Mouse (Mus musculus): ENCODE data around the gene Fam13a. TPM values are rescaled to one million over a fixed set of nuclear protein-coding genes. Genes with fewer than 3 reads are reported as not detected.
A peak's percentile ranks its signal among the peaks of the same experiment; 100 is the strongest.

Gene Fam13a
- polyA plus RNA-seq (2015; fragmentation: Nextera tagmentation; extraction: Ambion mirVana): 8.3 and 9.0 TPM in 2 replicates

- Histone ChIP-seq H3K4me1 (peaks cover 9% of the 10 kb centered on the region), H3K27me3 (no peaks in the 10 kb centered on the region), H3K9me3 (no peaks in the 10 kb centered on the region), H3K27ac (replicated peaks) (peak within 1 kb of the TSS; percentile 70), H3K36me3 (no peaks in the 10 kb centered on the region), H3K9ac (replicated peaks) (peak within 1 kb of the TSS; percentile 62), H3K4me3 (peak within 1 kb of the TSS; percentile 52), H3K4me2 (replicated peaks) (peak within 1 kb of the TSS; percentile 62)
- ATAC-seq (replicated peaks): peak; percentile 99
- WGBS: 1% methylated on average over 16 of the region's 16 CpGs
Measured at GRCm38 (mm10) chr6:59024164-59024724, at the start of gene Fam13a. TSS of gene Fam13a (minus strand) at chr6:59024549.

- H3K9ac ChIP-seq (replicated peaks): no peak overlapping the region
- no peak overlapping the region for H3K4me2 ChIP-seq (replicated peaks)
- no peaks in the 10 kb centered on the region for H3K9me3 ChIP-seq
- no peaks in the 10 kb centered on the region for H3K27me3 ChIP-seq
- WGBS: 78% methylated on average over 5 of the region's 5 CpGs
- no peak for ATAC-seq (replicated peaks)
- H3K4me1 ChIP-seq: no peaks in the 10 kb centered on the region
- H3K36me3 ChIP-seq: no peaks in the 10 kb centered on the region
- no peak overlapping the region for H3K4me3 ChIP-seq
- no peak overlapping the region for H3K27ac ChIP-seq (replicated peaks)
Measured at GRCm38 (mm10) chr6:59072096-59073060, 48.0 kb upstream of the Fam13a start.

- Histone ChIP-seq H3K27ac (replicated peaks) (no peak overlapping the region), H3K4me1 (no peaks in the 10 kb centered on the region), H3K9me3 (no peaks in the 10 kb centered on the region), H3K9ac (replicated peaks) (no peak overlapping the region), H3K36me3 (no peaks in the 10 kb centered on the region), H3K27me3 (no peaks in the 10 kb centered on the region), H3K4me3 (no peak overlapping the region), H3K4me2 (replicated peaks) (no peak overlapping the region)
- ATAC-seq (replicated peaks): no peak
- WGBS: 82% methylated on average over 3 of the region's 3 CpGs
Measured at GRCm38 (mm10) chr6:59071691-59072090, 47.3 kb upstream of the Fam13a start.

- H3K27me3 ChIP-seq: no peaks in the 10 kb centered on the region
- H3K4me2 ChIP-seq (replicated peaks): no peak overlapping the region
- no peaks in the 10 kb centered on the region for H3K4me1 ChIP-seq
- ATAC-seq (replicated peaks): no peak
- 94% methylated on average over 5 of the region's 5 CpGs for WGBS
- no peaks in the 10 kb centered on the region for H3K9me3 ChIP-seq
- H3K27ac ChIP-seq (replicated peaks): no peak overlapping the region
- no peak overlapping the region for H3K4me3 ChIP-seq
- H3K9ac ChIP-seq (replicated peaks): no peak overlapping the region
- no peaks in the 10 kb centered on the region for H3K36me3 ChIP-seq
Measured at GRCm38 (mm10) chr6:59068187-59068586, 43.8 kb upstream of the Fam13a start.

- no peaks in the 10 kb centered on the region for H3K4me1 ChIP-seq
- H3K9ac ChIP-seq (replicated peaks): no peak overlapping the region
Measured at GRCm38 (mm10) chr6:59064440-59064839, 40.1 kb upstream of the Fam13a start.

GRCm38 (mm10) chr6:59053232-59053631 is 28.9 kb upstream of the Fam13a start:
- Histone ChIP-seq H3K9ac (replicated peaks) (no peak overlapping the region), H3K27ac (replicated peaks) (no peak overlapping the region), H3K4me2 (replicated peaks) (no peak overlapping the region), H3K4me3 (no peak overlapping the region), H3K4me1 (no peaks in the 10 kb centered on the region), H3K36me3 (no peaks in the 10 kb centered on the region), H3K9me3 (no peaks in the 10 kb centered on the region), H3K27me3 (no peaks in the 10 kb centered on the region)
- 92% methylated on average over 2 of the region's 2 CpGs for WGBS
- ATAC-seq (replicated peaks): no peak

More at GRCm38 (mm10) chr6:59064440-59064839, 40.1 kb upstream of the Fam13a start:
- Histone ChIP-seq H3K9me3 (no peaks in the 10 kb centered on the region), H3K27ac (replicated peaks) (no peak overlapping the region), H3K4me3 (no peak overlapping the region), H3K4me2 (replicated peaks) (no peak overlapping the region), H3K36me3 (no peaks in the 10 kb centered on the region), H3K27me3 (no peaks in the 10 kb centered on the region)
- 78% methylated on average over 4 of the region's 4 CpGs for WGBS
- no peak for ATAC-seq (replicated peaks)

- Histone ChIP-seq H3K4me1 (no peaks in the 10 kb centered on the region), H3K27me3 (no peaks in the 10 kb centered on the region), H3K4me3 (no peak overlapping the region), H3K27ac (replicated peaks) (no peak overlapping the region), H3K9me3 (no peaks in the 10 kb centered on the region), H3K36me3 (no peaks in the 10 kb centered on the region), H3K4me2 (replicated peaks) (no peak overlapping the region), H3K9ac (replicated peaks) (no peak overlapping the region)
- 64% methylated on average over 1 of the region's 1 CpGs for WGBS
- ATAC-seq (replicated peaks): no peak
Measured at GRCm38 (mm10) chr6:59039719-59040118, 15.4 kb upstream of the Fam13a start.

GRCm38 (mm10) chr6:59032748-59033147 is 8.4 kb upstream of the Fam13a start:
- Histone ChIP-seq H3K9me3 (no peaks in the 10 kb centered on the region), H3K27me3 (no peaks in the 10 kb centered on the region), H3K4me1 (no peaks in the 10 kb centered on the region), H3K9ac (replicated peaks) (no peak overlapping the region), H3K27ac (replicated peaks) (no peak overlapping the region), H3K4me3 (no peak overlapping the region), H3K36me3 (no peaks in the 10 kb centered on the region), H3K4me2 (replicated peaks) (no peak overlapping the region)
- 91% methylated on average over 5 of the region's 5 CpGs for WGBS
- ATAC-seq (replicated peaks): no peak

- Histone ChIP-seq H3K27ac (replicated peaks) (no peak overlapping the region), H3K9ac (replicated peaks) (no peak overlapping the region), H3K36me3 (no peaks in the 10 kb centered on the region), H3K4me1 (no peaks in the 10 kb centered on the region), H3K27me3 (no peaks in the 10 kb centered on the region), H3K4me3 (no peak overlapping the region), H3K9me3 (no peaks in the 10 kb centered on the region), H3K4me2 (replicated peaks) (no peak overlapping the region)
- 82% methylated on average over 6 of the region's 6 CpGs for WGBS
- no peak for ATAC-seq (replicated peaks)
Measured at GRCm38 (mm10) chr6:59031539-59031938, 7.2 kb upstream of the Fam13a start.

GRCm38 (mm10) chr6:59030667-59031066 is 6.3 kb upstream of the Fam13a start:
- no peak overlapping the region for H3K4me2 ChIP-seq (replicated peaks)
- no peaks in the 10 kb centered on the region for H3K27me3 ChIP-seq
- no peak overlapping the region for H3K4me3 ChIP-seq
- H3K4me1 ChIP-seq: no peaks in the 10 kb centered on the region
- no peaks in the 10 kb centered on the region for H3K9me3 ChIP-seq
- no peak overlapping the region for H3K27ac ChIP-seq (replicated peaks)
- 90% methylated on average over 2 of the region's 2 CpGs for WGBS
- no peak overlapping the region for H3K9ac ChIP-seq (replicated peaks)
- ATAC-seq (replicated peaks): no peak
- H3K36me3 ChIP-seq: no peaks in the 10 kb centered on the region

- H3K9ac ChIP-seq (replicated peaks): no peak overlapping the region
Measured at GRCm38 (mm10) chr6:59030037-59030436, 5.7 kb upstream of the Fam13a start.

GRCm38 (mm10) chr6:59028871-59029270 is 4.5 kb upstream of the Fam13a start:
- no peak overlapping the region for H3K4me2 ChIP-seq (replicated peaks)
- ATAC-seq (replicated peaks): no peak
- WGBS: 88% methylated on average over 2 of the region's 2 CpGs

More at GRCm38 (mm10) chr6:59030037-59030436, 5.7 kb upstream of the Fam13a start:
- Histone ChIP-seq H3K4me1 (no peaks in the 10 kb centered on the region), H3K27ac (replicated peaks) (no peak overlapping the region), H3K4me3 (no peak overlapping the region), H3K9me3 (no peaks in the 10 kb centered on the region), H3K4me2 (replicated peaks) (no peak overlapping the region), H3K27me3 (no peaks in the 10 kb centered on the region), H3K36me3 (no peaks in the 10 kb centered on the region)
- ATAC-seq (replicated peaks): no peak

More at GRCm38 (mm10) chr6:59028871-59029270, 4.5 kb upstream of the Fam13a start:
- no peak overlapping the region for H3K9ac ChIP-seq (replicated peaks)
- peaks cover 1% of the 10 kb centered on the region for H3K4me1 ChIP-seq
- H3K27me3 ChIP-seq: no peaks in the 10 kb centered on the region
- H3K36me3 ChIP-seq: no peaks in the 10 kb centered on the region
- no peaks in the 10 kb centered on the region for H3K9me3 ChIP-seq
- no peak overlapping the region for H3K4me3 ChIP-seq
- H3K27ac ChIP-seq (replicated peaks): no peak overlapping the region
